Mouse (Mus musculus): ENCODE data around the gene Zfp536.

DNA sequence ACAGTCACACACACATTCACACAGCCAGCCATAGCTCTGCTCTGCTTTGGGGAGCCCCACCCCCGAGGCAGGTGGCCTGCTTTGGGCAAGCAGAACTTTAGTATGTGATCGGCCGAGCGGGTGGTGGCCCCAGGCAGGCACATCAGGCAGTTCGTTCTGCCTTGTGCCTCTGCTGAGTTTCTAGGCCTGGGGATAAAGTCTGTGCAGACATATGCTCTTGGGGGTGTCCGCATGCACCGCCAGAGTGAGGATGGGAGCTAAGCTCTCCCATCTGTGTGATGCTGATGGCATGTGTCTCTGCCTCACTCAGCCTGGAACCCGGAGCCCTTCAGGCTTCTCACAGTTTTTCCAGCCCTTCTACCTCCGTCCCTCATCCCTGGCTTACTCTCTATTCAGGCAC, 263.7 kb downstream of the Zfp536 start:
- TF ChIP-seq CTCF (IDR thresholded peaks at IDR 0.05; ENCODE audit: extremely low read depth, insufficient read depth, insufficient read length, insufficient replicate concordance) (no peak), POLR2A (IDR thresholded peaks at IDR 0.05; ENCODE audit: low read depth, low read length) (no peak)
